Mouse (Mus musculus) stomach, postnatal 0 days (tissue): ENCODE measurements around the gene Parp9.

Experiments
- CTCF ChIP-seq: IDR thresholded peaks from 2 replicates; pipeline ENCODE4 v1.5.1; 2016; ENCODE audit warnings: antibody characterized with exemption, low read depth, mild to moderate bottlenecking, moderate library complexity
- EP300 ChIP-seq: optimal IDR thresholded peaks from 2 replicates; pipeline ENCODE3; 2016; ENCODE audit warnings: antibody characterized with exemption

DNA sequence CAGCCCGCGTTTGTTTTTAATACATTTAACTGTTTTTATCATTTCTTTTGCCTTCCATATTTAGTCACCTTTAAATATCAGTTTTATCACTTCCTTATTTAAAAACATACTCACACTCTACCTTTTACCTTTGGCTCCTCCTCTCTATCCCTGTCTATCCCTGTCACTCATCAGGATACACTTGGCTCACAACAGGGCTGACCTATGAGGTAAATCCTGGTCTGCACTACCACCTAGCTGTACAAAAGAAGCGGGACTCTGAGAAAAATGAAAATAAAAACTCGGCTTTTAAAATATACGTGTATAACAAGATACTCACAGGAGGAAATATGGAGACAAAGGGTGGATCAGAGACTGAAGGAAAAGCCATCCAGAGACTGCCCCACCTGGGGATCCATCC is 49.4 kb upstream of the Parp9 start:
- TF ChIP-seq CTCF (0 out of 2 replicates have a peak, but pooled peaks have one; percentile 7), EP300 (no peak)
